9 mouse cellular contexts compared by ENCODE assay signal in genomic region chr9:118476211-118476765, GRCm38 (mm10). TPM values are rescaled to one million over a fixed set of nuclear protein-coding genes. Genes with fewer than 3 reads are reported as not detected.
DNase-seq lines count a peak whose midpoint lies in the region; ATAC-seq and TF ChIP-seq lines count a peak whose summit lies in the region.
"Had no signal": no experiment of that assay in that cellular context is flagged by ENCODE, and none has a peak within 500 bp of the region (broad histone marks: within the 10 kb centered on the region; RNA-seq: fewer than 3 reads in every experiment).

No protein-coding gene starts in this region.

- H3K4me2 ChIP-seq in heart, embryonic 14.5 days (ENCODE audit: low read length) = peak overlapping the region; percentile 84
- H3K4me2 ChIP-seq in forebrain, postnatal 0 days (ENCODE audit: low read depth) = peak overlapping the region; percentile 55
- H3K4me2 ChIP-seq in midbrain, embryonic 15.5 days = peak overlapping the region; percentile 52

- no peaks in the 10 kb centered on the region for H3K9me3 ChIP-seq in heart, embryonic 14.5 days (ENCODE audit: control insufficient read depth, low read length)
- no peaks in the 10 kb centered on the region for H3K9me3 ChIP-seq in forebrain, postnatal 0 days (ENCODE audit: low read length)
- no peaks in the 10 kb centered on the region for H3K9me3 ChIP-seq in midbrain, embryonic 15.5 days

- peaks cover 7 to 25% of the 10 kb centered on the region in 2 experiments; a peak in 3 of 4 replicates for H3K4me1 ChIP-seq in heart, embryonic 14.5 days (ENCODE audit: control insufficient read depth in 2 of 2, insufficient read depth in 2 of 2, low read length in 2 of 2)
- no peaks in the 10 kb centered on the region; the same call in 1 of the 2 replicates for H3K4me1 ChIP-seq in forebrain, postnatal 0 days (ENCODE audit: insufficient read depth)
- H3K4me1 ChIP-seq in midbrain, embryonic 15.5 days = peaks cover 32% of the 10 kb centered on the region

- no peak overlapping the region for H3K9ac ChIP-seq in heart, embryonic 14.5 days (ENCODE audit: low read length)
- H3K9ac ChIP-seq in forebrain, postnatal 0 days = no peak overlapping the region
- H3K9ac ChIP-seq in midbrain, embryonic 15.5 days = no peak overlapping the region

- TF ChIP-seq CTCF in forebrain, postnatal 0 days (IDR thresholded peaks at IDR 0.05; ENCODE audit: low read depth) = no peak

- WGBS in heart, embryonic 14.5 days = 3% methylated on average over 22 of the region's 22 CpGs
- WGBS in forebrain, postnatal 0 days = 2% methylated on average over 22 of the region's 22 CpGs
- 1% methylated on average over 22 of the region's 22 CpGs for WGBS in midbrain, embryonic 15.5 days

- H3K36me3 ChIP-seq in heart, embryonic 14.5 days (ENCODE audit: control insufficient read depth, insufficient read depth, low read length) = no peaks in the 10 kb centered on the region
- H3K36me3 ChIP-seq in forebrain, postnatal 0 days (ENCODE audit: insufficient read depth) = no peaks in the 10 kb centered on the region
- no peaks in the 10 kb centered on the region for H3K36me3 ChIP-seq in midbrain, embryonic 15.5 days (replicated peaks)

- no peak for DNase-seq in heart, adult 8-10 months (ENCODE audit: low spot score)
- DNase-seq in brain, adult 2 months (ENCODE audit: low read depth, low spot score) = peak; percentile 7
- DNase-seq in forebrain, postnatal 0 days = no peak
- no peak for DNase-seq in layer of hippocampus, adult 18-20 months (ENCODE audit: low spot score in 2 of 2)
- no peak for DNase-seq in spleen, postnatal 36 days (ENCODE audit: low spot score in 2 of 2)

- peaks cover 62% of the 10 kb centered on the region for H3K27me3 ChIP-seq in heart, embryonic 14.5 days (ENCODE audit: control insufficient read depth, insufficient read depth, low read length)
- H3K27me3 ChIP-seq in forebrain, postnatal 0 days (ENCODE audit: insufficient read depth, low read length) = peaks cover 63% of the 10 kb centered on the region
- H3K27me3 ChIP-seq in midbrain, embryonic 15.5 days (replicated peaks) = peaks cover 60% of the 10 kb centered on the region

- ATAC-seq in heart, embryonic 14.5 days (ENCODE audit: insufficient number of reproducible peaks, insufficient read depth, low FRiP score, low read depth) = no peak
- no peak for ATAC-seq in forebrain, postnatal 0 days
- ATAC-seq in midbrain, embryonic 15.5 days (replicated peaks) = no peak
- no peak for ATAC-seq in monocyte, adult 5-6 weeks (replicated peaks; ENCODE audit: insufficient number of reproducible peaks, low FRiP score, low TSS enrichment, poor library complexity, severe bottlenecking)

- no peak overlapping the region for H3K27ac ChIP-seq in heart, embryonic 14.5 days (replicated peaks in 1 of 2; ENCODE audit: control insufficient read depth in 1 of 2, insufficient read depth in 1 of 2, low read depth in 2 of 2, low read length in 2 of 2)
- no peak overlapping the region for H3K27ac ChIP-seq in forebrain, postnatal 0 days (ENCODE audit: low read depth, low read length)
- no peak overlapping the region for H3K27ac ChIP-seq in midbrain, embryonic 15.5 days

- peak overlapping the region in 1 of 2 experiments; percentile 47; a peak in 1 of 4 replicates for H3K4me3 ChIP-seq in heart, embryonic 14.5 days (ENCODE audit: control insufficient read depth in 1 of 2, insufficient read depth in 1 of 2, low read depth in 1 of 2, low read length in 2 of 2)
- peak overlapping the region; percentile 37 for H3K4me3 ChIP-seq in forebrain, postnatal 0 days (ENCODE audit: low read depth, low read length)
- 0 out of 2 replicates have a peak overlapping the region, but pooled peaks have one; percentile 11 for H3K4me3 ChIP-seq in midbrain, embryonic 15.5 days

RNA-seq across cellular contexts. Expression of gene Eomes, which starts 1.7 kb away (rescaled TPM):
- polyA plus RNA-seq in heart, embryonic 14.5 days (2014; fragmentation: Nextera tagmentation; extraction: Ambion mirVana) = not detected in 2 replicates
- total RNA-seq in heart, adult 8-10 months (2022) = under 1 TPM in 1 of 4 experiments, not detected in 3; 0.06 TPM
- total RNA-seq in forebrain, postnatal 0 days (2014; rRNA removed) = 9.2 and 11.8 TPM in 2 replicates
- polyA plus RNA-seq in forebrain, postnatal 0 days (2015; fragmentation: Nextera tagmentation; extraction: Ambion mirVana) = 4.8 and 4.9 TPM in 2 replicates
- polyA plus RNA-seq in midbrain, embryonic 15.5 days (2015; fragmentation: Nextera tagmentation; extraction: Ambion mirVana) = 1.6 and 3.0 TPM in 2 replicates
- under 1 TPM; 0.15 to 0.27 TPM for total RNA-seq in layer of hippocampus, adult 18-20 months (2021)
- total RNA-seq in monocyte, adult 5-6 weeks (2017) = 47.6 to 167 TPM (median 48.0 TPM) in 3 replicates
- total RNA-seq: MEL had no signal

RNA-seq across cellular contexts. Expression of gene Golga4, which starts 29.8 kb away (rescaled TPM):
- polyA plus RNA-seq in heart, embryonic 14.5 days (2014; fragmentation: Nextera tagmentation; extraction: Ambion mirVana) = 61.0 and 64.0 TPM in 2 replicates
- 100 to 1,000 TPM; 361 to 439 (median 426) TPM for total RNA-seq in heart, adult 8-10 months (2022)
- total RNA-seq in forebrain, postnatal 0 days (2014; rRNA removed) = 42.5 and 51.6 TPM in 2 replicates
- 13.1 and 23.9 TPM in 2 replicates for polyA plus RNA-seq in forebrain, postnatal 0 days (2015; fragmentation: Nextera tagmentation; extraction: Ambion mirVana)
- polyA plus RNA-seq in midbrain, embryonic 15.5 days (2015; fragmentation: Nextera tagmentation; extraction: Ambion mirVana) = 49.9 and 51.3 TPM in 2 replicates
- total RNA-seq in layer of hippocampus, adult 18-20 months (2021) = 10 to 100 TPM; 81.1 to 82.8 TPM
- total RNA-seq in monocyte, adult 5-6 weeks (2017) = 97.5 to 187 TPM (median 99.7 TPM) in 3 replicates
